Mouse (Mus musculus): ENCODE data around the gene Ranbp3.

DNA sequence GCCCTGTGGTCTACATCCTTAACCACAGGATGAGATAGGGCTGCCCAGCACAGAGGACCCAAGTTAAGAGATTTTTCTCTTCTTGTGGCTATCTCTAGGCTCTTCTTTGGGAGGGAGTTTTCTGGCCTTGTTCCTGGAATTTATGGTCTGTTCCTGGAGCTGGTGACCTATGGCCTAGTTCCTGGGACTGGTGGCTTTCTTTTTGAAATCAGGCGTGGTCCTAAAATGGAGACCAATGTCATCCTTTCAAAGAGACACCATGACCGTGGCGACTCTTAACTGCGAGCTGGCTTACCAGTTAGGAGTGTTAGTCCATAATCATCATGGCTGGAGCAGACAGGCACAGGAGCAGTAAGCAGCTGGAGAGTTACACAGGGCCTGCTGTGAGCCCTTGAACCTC lies 6.7 kb upstream of the Ranbp3 start:
- TF ChIP-seq SIN3A (IDR thresholded peaks at IDR 0.05; ENCODE audit: low read length) (no peak), CHD2 (IDR thresholded peaks at IDR 0.05; ENCODE audit: low read length) (no peak), CTCF (IDR thresholded peaks at IDR 0.05 in 2 of 3, conservative IDR thresholded peaks at IDR 0.05 in 1 of 3; ENCODE audit: control insufficient read depth in 1 of 3, insufficient read depth in 1 of 3, low read depth in 2 of 3, low read length in 3 of 3, poor library complexity in 1 of 3, severe bottlenecking in 1 of 3) (no peak), POLR2A (IDR thresholded peaks at IDR 0.05; ENCODE audit: control insufficient read depth in 1 of 2, insufficient read depth in 1 of 2, low read depth in 1 of 2, low read length in 2 of 2, poor library complexity in 1 of 2) (no peak), E2F4 (IDR thresholded peaks at IDR 0.05; ENCODE audit: borderline replicate concordance, low read depth, low read length) (no peak), POLR2AphosphoS2 (IDR thresholded peaks at IDR 0.05; ENCODE audit: low read length) (no peak), GABPA (IDR thresholded peaks at IDR 0.05; ENCODE audit: low read depth, low read length) (no peak)

Data from MEL (cell line).